In the genomic region with DNA sequence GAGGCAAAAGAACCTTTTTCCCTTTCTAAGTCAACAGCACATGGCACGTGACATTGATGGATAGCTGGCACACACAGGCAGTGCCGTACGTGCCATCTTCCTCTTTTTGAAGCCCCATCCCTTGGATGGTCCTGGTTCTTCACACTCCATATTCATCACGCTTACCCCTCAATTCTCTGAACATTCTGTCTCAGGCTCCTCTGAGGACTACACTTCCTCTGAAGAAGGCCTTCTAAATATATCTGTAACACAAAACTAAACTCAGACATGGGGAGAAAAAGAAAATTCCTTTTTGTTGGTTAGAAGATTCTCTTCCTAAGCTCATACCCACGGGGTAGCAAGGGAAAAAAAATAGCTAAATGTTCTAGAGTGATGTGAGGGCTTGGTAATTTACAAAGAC, we compare ENCODE assay signal across 19 mouse cellular contexts.
DNase-seq lines count a peak whose midpoint lies in the region; ATAC-seq and TF ChIP-seq lines count a peak whose summit lies in the region.
"Had no signal": no experiment of that assay in that cellular context is flagged by ENCODE, and none has a peak within 500 bp of the region (broad histone marks: within the 10 kb centered on the region; RNA-seq: fewer than 3 reads in every experiment).

No protein-coding gene starts in this region.

- H3K4me2 ChIP-seq in CH12.LX (ENCODE audit: insufficient read depth, low read depth, poor library complexity, severe bottlenecking), result no peak overlapping the region

- 92% methylated on average over 5 of the region's 5 CpGs for WGBS in heart, adult 2 months

- TF ChIP-seq POLR2A in CH12.LX (IDR thresholded peaks at IDR 0.05; ENCODE audit: low read depth, low read length), result no peak
- TF ChIP-seq POLR2A in cortical plate, adult 2 months (IDR thresholded peaks at IDR 0.05; ENCODE audit: extremely low read depth, insufficient read depth, low read length), result no peak
- TF ChIP-seq POLR2A in heart, adult 2 months (IDR thresholded peaks at IDR 0.05; ENCODE audit: insufficient read depth, low read depth, low read length), result no peak

- H3K27me3 ChIP-seq in CH12.LX (replicated peaks), result no peaks in the 10 kb centered on the region
- H3K27me3 ChIP-seq in heart, adult 2 months (ENCODE audit: control insufficient read depth, insufficient read depth, low read length), result no peaks in the 10 kb centered on the region

- H3K4me3 ChIP-seq in left cerebral cortex, adult 2 months, result no peak overlapping the region
- H3K4me3 ChIP-seq in CH12.LX (replicated peaks in 1 of 3; ENCODE audit: low read depth in 2 of 3, low read length in 2 of 3, poor library complexity in 1 of 3), result no peak overlapping the region
- H3K4me3 ChIP-seq in cortical plate, adult 2 months (ENCODE audit: insufficient read depth, low read length), result no peak overlapping the region
- H3K4me3 ChIP-seq in heart, adult 2 months, result no peak overlapping the region

- dilution Hi-C loops in CH12.LX (cut with MboI; ENCODE audit: extremely low pct_ligation_motif_present, extremely low pct_unique_long_range_greater_than_20kb, low sequenced_read_pairs), result no loop called here

- peak overlapping the region; percentile 45 for H3K27ac ChIP-seq in left cerebral cortex, adult 2 months
- H3K27ac ChIP-seq in CH12.LX (ENCODE audit: insufficient read depth, low read depth), result no peak overlapping the region
- H3K27ac ChIP-seq in cortical plate, adult 2 months (ENCODE audit: insufficient read depth, low read length), result peak overlapping the region; percentile 75; the same call in 1 of the 2 replicates
- no peak overlapping the region; the same call in 1 of the 2 replicates for H3K27ac ChIP-seq in heart, adult 2 months

- no peak overlapping the region for H3K9ac ChIP-seq in CH12.LX (ENCODE audit: insufficient read depth, low read depth)
- no peak overlapping the region for H3K9ac ChIP-seq in heart, adult 2 months (ENCODE audit: low read depth, low read length)

- no peaks in the 10 kb centered on the region for H3K4me1 ChIP-seq in CH12.LX (ENCODE audit: control insufficient read depth in 1 of 2, insufficient read depth in 2 of 2)
- H3K4me1 ChIP-seq in cortical plate, adult 2 months (ENCODE audit: control insufficient read depth, insufficient read depth, low read length), result peaks cover 10% of the 10 kb centered on the region
- peaks cover 2% of the 10 kb centered on the region for H3K4me1 ChIP-seq in heart, adult 2 months (ENCODE audit: control insufficient read depth, insufficient read depth, low read length)

- TF ChIP-seq EP300 in CH12.LX (IDR thresholded peaks at IDR 0.05; ENCODE audit: low read length), result no peak
- TF ChIP-seq EP300 in heart, adult 2 months (IDR thresholded peaks at IDR 0.05; ENCODE audit: insufficient read depth, low read depth, low read length), result no peak

- no peak for TF ChIP-seq CTCF in left cerebral cortex, adult 2 months (IDR thresholded peaks at IDR 0.05)
- no peak for TF ChIP-seq CTCF in CH12.LX (conservative IDR thresholded peaks at IDR 0.05 in 1 of 2, IDR thresholded peaks at IDR 0.05 in 1 of 2; ENCODE audit: low read depth in 2 of 2, low read length in 2 of 2)
- TF ChIP-seq CTCF in cortical plate, adult 2 months (IDR thresholded peaks at IDR 0.05; ENCODE audit: extremely low read depth, insufficient read depth, low read length), result no peak
- TF ChIP-seq CTCF in heart, adult 2 months (IDR thresholded peaks at IDR 0.05), result no peak

- no peak for DNase-seq in frontal cortex, postnatal 10 days (ENCODE audit: low spot score in 2 of 2)
- DNase-seq in left cerebral cortex, adult 2 months (ENCODE audit: extremely low spot score in 1 of 2, low spot score in 2 of 2), result no peak
- no peak for DNase-seq in left cerebral cortex, adult 9 months (ENCODE audit: low spot score in 2 of 2)
- DNase-seq in CH12.LX (ENCODE audit: extremely low read depth), result no peak
- no peak for DNase-seq in heart, adult 2 months
- DNase-seq in kidney, postnatal 4 days, result no peak
- DNase-seq: adrenal gland, postnatal 10 days; adrenal gland, postnatal 14 days; adrenal gland, postnatal 25 days; B cell, adult 2 months; cerebellum, adult 11 months; cerebellum, adult 11-12 months; cerebellum, adult 18-20 months had no signal

- no peaks in the 10 kb centered on the region for H3K36me3 ChIP-seq in CH12.LX (replicated peaks in 1 of 2; ENCODE audit: control insufficient read depth in 1 of 2, insufficient read depth in 1 of 2, low read length in 1 of 2)
- H3K36me3 ChIP-seq in heart, adult 2 months (ENCODE audit: control insufficient read depth, insufficient read depth, low read length), result peaks cover 2% of the 10 kb centered on the region; the same call in 1 of the 2 replicates
- H3K36me3 ChIP-seq: G1E had no signal

- H3K79me2 ChIP-seq in CH12.LX (replicated peaks; ENCODE audit: control insufficient read depth, extremely low read depth, insufficient read depth, poor library complexity, severe bottlenecking), result no peaks in the 10 kb centered on the region
- H3K79me2 ChIP-seq in heart, adult 2 months (replicated peaks; ENCODE audit: control insufficient read depth, insufficient read depth, low read length), result no peaks in the 10 kb centered on the region

- in situ Hi-C loops in CH12.LX (cut with MboI; ENCODE audit: low pct_ligation_motif_present, low pct_unique_long_range_greater_than_20kb, low sequenced_read_pairs), result no loop called here

- intact Hi-C loops in left cerebral cortex, adult 2 months (cut with DNase I), result loop anchor here (5.0 kb wide), 2 partner anchors 54 to 126 kb away; no protein-coding TSS in a partner anchor
- intact Hi-C loops in heart, adult 2 months (cut with DNase I), result loop anchor here (2.0 to 5.0 kb wide), 3 partner anchors 89 to 156 kb away; no protein-coding TSS in a partner anchor

- no peaks in the 10 kb centered on the region for H3K9me3 ChIP-seq in CH12.LX (replicated peaks; ENCODE audit: low read length)
- H3K9me3 ChIP-seq: G1E had no signal

- peak; percentile 72 for ATAC-seq in frontal cortex, adult (ENCODE audit: low TSS enrichment)
- ATAC-seq: activated CD4-positive, CD25-positive, alpha-beta regulatory T cell, adult 4 months; CD4-positive, CD25-positive, alpha-beta regulatory T cell, adult 4 months; Patski had no signal

- no peak for TF ChIP-seq RAD21 in CH12.LX (IDR thresholded peaks at IDR 0.05; ENCODE audit: low read depth, low read length)

TF ChIP-seq in CH12.LX, 34 proteins besides CTCF, POLR2A, EP300 and RAD21:
- TF ChIP-seq BHLHE40 (IDR thresholded peaks at IDR 0.05; ENCODE audit: low read depth, low read length) (peak; percentile 17; the same call in 1 of the 2 replicates), IRF4 (IDR thresholded peaks at IDR 0.05; ENCODE audit: low read depth, low read length) (no peak)
TF ChIP-seq in CH12.LX: peak in this region for 1.

Comparison
In these comparisons a context has a peak if more than half of its experiments do, and no peak if none do; other contexts are left out.
1. H3K27ac ChIP-seq: peak in left cerebral cortex, adult 2 months (single experiment) and cortical plate, adult 2 months (single experiment); none in CH12.LX (single experiment) and heart, adult 2 months (single experiment).